Mouse (Mus musculus): ENCODE measurements around the gene Slc34a1.
"Not testable (repeated sequence)": the region's sequence is repeated elsewhere in the genome, so short reads cannot be mapped to it uniquely, and the experiment has no call there.

Gene Slc34a1

DNA sequence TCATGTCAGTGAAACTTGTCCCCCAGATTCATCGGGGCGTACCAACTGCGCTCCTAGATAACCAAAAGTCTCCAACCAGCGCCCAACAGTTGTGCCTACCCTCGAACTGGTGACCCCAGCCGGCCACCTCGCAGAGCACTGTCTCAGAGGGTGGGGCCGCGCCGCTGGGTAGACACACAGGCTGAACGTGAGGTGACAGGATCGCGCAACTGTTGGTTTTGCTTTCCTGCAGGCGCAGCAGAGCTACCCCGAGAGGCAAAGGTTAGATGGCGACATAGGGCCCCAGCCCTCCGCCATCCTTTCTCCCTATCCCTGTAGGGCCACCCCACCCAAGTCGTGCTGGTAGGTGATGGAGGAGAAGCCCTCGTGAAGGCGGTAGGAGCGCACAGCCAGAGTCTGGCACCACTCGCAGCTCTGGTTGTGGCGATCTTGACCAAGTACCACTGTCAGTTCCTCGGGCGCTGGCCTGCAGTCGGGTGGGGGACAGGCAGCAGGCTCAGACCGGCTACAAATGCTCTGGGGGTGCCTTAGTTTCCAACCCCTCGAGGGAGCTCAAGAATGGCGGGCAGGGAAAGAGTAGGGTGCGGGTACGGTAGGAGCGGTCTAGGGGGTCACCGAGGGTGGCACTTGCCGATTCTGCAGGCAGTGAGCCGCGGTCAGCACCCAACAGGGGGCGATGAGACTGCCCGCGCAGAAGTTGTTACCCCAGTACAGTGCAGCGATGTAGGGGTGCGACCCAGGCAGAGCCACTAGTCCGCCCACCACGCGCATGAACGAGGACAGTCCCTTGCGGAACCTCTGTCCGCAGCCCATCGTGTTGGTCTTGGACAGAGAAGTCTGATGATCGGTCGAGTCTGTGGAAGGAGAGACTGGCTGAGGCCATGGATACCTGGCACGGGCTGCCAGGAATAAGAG lies 22.3 kb downstream of the Slc34a1 start:
- ChIA-PET POLR2A (interaction anchor here in 3 of 4 experiments (0.5 to 2.3 kb wide), 11 partner anchors 8 to 223 kb away, joined by 3 to 11 read pairs (median 3); partner anchors contain the start of genes Grk6 (in 2 of the 3) and Prr7 (in 1 of the 3)), CTCF (interaction anchor here (0.5 to 4.9 kb wide), 20 partner anchors 9 to 358 kb away, joined by 3 to 40 read pairs (median 4); partner anchors contain the start of genes Grk6 (in 1 of the 4) and Prr7 (in 1 of the 4))

DNA sequence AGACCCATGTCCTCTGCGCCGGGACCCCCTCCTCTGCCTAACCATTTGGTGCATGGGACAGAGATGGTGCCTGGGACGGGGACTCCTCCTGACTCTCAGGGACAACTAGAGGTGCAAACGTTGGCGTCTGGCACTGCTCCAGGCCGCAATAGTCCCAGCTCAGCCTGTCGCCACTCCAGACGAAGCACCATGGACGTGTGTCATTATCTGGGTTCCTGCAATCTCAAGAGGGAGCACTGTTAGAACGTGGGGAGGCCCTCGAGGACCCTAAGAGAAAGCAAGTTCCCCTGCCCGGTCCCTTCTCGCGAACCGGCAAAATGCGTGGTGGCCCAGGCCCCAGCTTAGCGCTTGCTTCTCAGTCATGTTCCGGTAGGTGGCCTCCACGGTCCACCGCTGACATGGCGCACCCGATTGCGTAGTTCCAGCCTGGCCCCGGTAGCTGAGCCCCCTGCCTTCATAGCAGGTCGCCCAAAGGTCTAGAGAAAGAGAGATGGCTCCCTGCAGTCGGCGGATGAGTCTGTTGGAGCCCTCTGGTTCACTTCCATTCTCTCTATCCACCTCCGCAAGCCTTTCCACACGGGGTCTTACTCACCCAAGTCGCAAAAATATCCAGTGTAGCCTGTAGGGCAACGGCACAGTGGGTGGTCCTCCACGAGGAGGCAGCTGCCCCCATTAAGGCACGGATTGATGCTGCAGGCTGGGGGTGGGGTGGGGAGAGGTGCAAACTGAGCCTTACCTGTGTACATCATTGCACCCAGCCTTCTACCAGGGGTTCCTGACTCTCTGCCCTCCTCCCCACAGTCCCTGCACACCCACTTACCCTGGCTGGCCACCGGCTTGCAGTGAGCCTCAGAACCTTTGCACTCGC lies 23.2 kb downstream of the Slc34a1 start:
- CTCF ChIA-PET = interaction anchor here (0.5 to 4.9 kb wide), 18 partner anchors 16 to 359 kb away, joined by 3 to 40 read pairs (median 4); partner anchors contain the start of genes Grk6 (in 1 of the 4) and Prr7 (in 1 of the 4)
- POLR2A ChIA-PET = interaction anchor here in 3 of 4 experiments (1.0 to 2.3 kb wide), 7 partner anchors 13 to 51 kb away, joined by 3 to 11 read pairs (median 4); partner anchors contain the start of gene Grk6 (in 3 of the 3)

DNA sequence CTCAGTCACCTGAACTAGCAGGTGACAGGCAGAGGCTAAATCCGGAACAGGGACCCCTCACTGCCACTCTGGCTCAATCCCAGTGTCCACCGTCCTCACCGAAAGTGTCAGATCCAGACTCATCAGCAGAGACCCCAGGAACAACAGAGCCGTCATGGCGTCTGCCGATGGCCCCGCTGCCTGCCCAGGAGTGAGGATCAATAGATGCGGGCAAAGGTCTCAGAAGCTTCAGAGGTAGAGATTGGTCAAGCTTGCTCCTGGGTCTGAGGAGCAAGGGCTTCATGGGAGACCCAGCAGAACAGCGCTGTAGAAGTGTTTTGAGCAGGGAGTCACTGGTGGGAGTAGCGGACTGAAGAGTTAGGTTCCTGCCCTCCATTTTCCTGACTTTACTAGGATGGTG lies 28.6 kb downstream of the Slc34a1 start, which contains the start of gene F12:
F12 (minus strand) TSS at position 181 of the 400 bp plus-strand sequence.
- ChIA-PET CTCF (interaction anchor here in 1 of 4 experiments (1.9 kb wide), 1 partner anchor 9 kb away, joined by 6 read pairs; no protein-coding TSS in a partner anchor), POLR2A (interaction anchor here in 1 of 4 experiments (1.8 kb wide), 1 partner anchor 18 kb away, joined by 5 read pairs; the partner anchor contains the start of gene Grk6)

DNA sequence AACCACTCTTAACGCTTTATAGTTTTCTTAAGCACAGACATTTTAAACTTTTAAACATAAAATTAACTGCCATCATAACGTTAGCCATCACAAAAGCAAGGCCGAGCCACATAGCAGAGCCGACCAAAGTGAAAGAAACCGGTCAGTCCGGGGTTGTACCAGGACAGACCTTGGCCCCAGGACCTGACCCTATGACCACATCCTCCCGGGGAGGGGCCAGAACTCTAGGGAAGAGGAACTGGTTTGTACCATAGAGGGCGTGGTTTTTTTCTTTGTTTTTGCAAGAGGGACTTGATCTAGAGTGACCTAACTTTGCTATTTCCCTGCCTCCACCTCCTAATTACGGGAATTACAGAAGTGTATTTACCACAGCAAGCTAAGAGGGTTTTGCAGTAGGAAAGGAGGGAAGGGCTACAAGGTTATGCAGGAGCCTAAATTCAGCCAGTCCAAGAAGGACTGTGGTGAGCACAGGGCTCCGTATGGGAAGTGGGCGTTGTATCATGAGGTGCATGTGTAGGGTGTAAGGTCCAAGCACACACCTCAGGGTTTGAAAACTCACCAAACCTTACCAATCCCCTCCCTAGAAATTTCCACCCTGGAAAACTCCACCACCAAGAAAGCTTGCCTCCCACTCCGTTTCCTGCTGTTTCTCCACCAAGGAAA lies 31.4 kb downstream of the Slc34a1 start:
- POLR2A ChIA-PET = interaction anchor here in 2 of 4 experiments (0.8 to 2.3 kb wide), 8 partner anchors 10 to 264 kb away, joined by 3 to 10 read pairs (median 4); partner anchors contain the start of genes Grk6 (in 2 of the 2) and B230219D22Rik (in 1 of the 2)
- CTCF ChIA-PET = interaction anchor here in 1 of 4 experiments (1.0 kb wide), 1 partner anchor 11 kb away, joined by 4 read pairs; no protein-coding TSS in a partner anchor

DNA sequence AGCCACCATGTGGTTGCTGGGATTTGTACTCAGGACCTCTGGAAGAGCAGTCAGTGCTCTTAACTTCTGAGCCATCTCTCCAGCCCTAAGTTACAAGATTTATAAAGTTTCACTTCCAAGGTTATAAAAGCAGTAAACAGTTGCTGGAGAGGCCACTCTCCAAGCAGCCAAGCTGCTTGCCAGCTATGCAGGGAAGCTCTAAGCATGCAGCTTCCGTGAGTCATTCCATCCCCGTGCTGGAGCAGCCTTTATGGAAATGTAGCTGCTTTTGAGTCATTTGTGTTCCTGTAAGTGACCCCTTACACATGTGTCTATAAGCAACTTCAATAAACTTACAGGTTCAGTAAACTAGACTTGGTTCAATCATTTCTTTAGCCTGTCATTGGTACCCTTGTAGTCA lies 32.6 kb downstream of the Slc34a1 start:
- POLR2A ChIA-PET = interaction anchor here in 2 of 4 experiments (1.1 to 2.3 kb wide), 5 partner anchors 14 to 103 kb away, joined by 3 to 10 read pairs (median 4); partner anchors contain the start of gene Grk6 (in 2 of the 2)
- CTCF ChIA-PET = interaction anchor here in 1 of 4 experiments (0.6 kb wide), 1 partner anchor 48 kb away, joined by 7 read pairs; no protein-coding TSS in a partner anchor

DNA sequence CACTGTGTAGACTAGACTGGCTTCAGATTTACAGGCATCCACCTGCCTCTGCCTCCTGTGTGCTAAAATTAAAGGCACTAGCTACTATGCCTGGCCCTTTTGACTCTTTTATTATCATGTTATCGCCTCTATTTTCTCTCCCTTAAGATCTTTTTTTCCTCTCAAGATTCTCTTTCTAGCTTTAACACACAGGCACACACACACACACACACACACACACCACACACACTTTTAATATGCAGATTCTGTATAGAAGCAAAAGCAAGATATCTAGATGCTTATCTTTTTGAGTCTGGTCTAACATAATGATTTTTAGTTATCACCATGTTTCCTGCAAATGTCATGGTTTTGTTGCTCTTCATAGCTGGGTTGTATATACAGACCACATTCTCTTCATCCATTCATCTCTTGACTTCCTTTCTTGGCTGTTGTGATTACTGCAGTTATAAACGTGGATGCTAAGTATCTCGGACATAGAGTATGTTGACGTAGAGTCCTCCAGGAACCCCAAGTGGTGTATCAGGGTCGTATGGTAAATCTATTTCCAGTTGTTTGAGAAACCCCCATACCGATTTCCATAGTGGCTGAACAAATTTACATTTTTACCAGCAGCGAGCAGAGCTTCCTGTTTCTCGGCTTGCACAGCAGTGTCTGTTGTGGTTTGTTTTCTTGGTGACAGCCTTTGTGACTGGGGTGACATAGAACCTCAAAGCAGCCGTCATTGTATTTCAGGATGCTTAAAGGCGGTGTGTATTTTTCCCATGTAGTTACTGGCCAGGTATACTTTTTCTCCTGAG lies 34.1 kb downstream of the Slc34a1 start:
- ChIA-PET POLR2A (interaction anchor here in 2 of 4 experiments (0.7 to 2.1 kb wide), 3 partner anchors 10 to 13 kb away, joined by 3 to 9 read pairs (median 5); partner anchors contain the start of gene Grk6 (in 2 of the 2)), CTCF (interaction anchor here in 1 of 4 experiments (0.6 kb wide), 1 partner anchor 65 kb away, joined by 3 read pairs; no protein-coding TSS in a partner anchor)

DNA sequence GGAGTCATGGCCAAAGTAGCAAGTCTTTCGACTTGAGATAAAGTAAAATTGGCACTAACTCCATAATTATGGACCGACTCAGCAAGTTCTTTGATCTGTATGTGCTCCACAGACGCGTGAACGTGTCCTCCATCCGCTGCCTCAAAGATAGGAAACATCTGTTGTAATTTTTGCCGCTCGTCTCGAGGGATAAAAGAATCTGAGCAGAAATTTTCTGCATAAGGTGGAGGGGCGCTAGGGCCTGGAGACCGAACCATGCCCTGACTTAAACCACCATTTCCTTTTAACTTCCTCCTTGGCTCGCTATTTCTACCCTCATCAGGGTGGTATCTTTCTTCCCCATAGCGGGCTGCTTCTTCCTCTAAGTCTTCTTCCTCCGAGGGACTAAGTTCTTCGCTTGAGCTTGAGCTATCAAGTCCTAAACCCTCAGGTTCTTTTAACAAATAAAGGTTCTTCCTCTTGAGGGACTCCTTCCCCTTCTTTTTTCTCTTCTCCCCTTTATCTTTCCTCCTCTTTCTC lies 39.2 kb downstream of the Slc34a1 start:
- CTCF ChIA-PET = interaction anchor here in 1 of 4 experiments (0.7 kb wide), 1 partner anchor 256 kb away, joined by 3 read pairs; the partner anchor contains the start of gene B230219D22Rik
- POLR2A ChIA-PET = not testable (repeated sequence)

DNA sequence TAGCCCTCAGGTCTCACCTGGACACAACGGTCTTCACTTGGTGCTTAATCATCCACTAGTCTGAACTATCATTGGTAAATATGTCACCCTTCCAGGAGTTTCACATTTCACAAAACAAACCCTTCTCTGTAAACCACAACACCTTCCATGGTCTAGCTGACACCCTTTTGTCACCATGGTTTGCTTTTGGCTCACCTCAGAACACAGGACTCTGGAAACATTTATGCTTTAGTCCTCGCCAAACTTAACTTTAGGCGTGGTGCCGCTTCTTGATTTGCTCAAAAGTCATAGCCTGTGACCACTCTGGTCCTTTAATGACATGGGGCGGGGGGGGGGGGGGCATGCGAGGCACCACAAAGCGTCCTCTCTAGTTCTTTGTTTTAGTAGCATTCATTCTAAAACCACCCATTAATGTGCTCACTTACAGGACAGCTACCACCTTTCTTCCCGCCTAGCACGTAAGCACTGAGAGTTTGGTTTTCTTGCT lies 45.9 kb downstream of the Slc34a1 start:
- POLR2A ChIA-PET = interaction anchor here in 3 of 4 experiments (0.7 to 8.3 kb wide), 19 partner anchors 10 to 1422 kb away, joined by 3 to 74 read pairs (median 5); partner anchors contain the start of genes Mxd3 (in 2 of the 3), Prr7 (in 2 of the 3), Pfn3 (in 1 of the 3) and Simc1 (in 1 of the 3)
- CTCF ChIA-PET = interaction anchor here in 2 of 4 experiments (0.6 to 1.6 kb wide), 3 partner anchors 26 to 919 kb away, joined by 4 to 8 read pairs (median 5); no protein-coding TSS in a partner anchor

DNA sequence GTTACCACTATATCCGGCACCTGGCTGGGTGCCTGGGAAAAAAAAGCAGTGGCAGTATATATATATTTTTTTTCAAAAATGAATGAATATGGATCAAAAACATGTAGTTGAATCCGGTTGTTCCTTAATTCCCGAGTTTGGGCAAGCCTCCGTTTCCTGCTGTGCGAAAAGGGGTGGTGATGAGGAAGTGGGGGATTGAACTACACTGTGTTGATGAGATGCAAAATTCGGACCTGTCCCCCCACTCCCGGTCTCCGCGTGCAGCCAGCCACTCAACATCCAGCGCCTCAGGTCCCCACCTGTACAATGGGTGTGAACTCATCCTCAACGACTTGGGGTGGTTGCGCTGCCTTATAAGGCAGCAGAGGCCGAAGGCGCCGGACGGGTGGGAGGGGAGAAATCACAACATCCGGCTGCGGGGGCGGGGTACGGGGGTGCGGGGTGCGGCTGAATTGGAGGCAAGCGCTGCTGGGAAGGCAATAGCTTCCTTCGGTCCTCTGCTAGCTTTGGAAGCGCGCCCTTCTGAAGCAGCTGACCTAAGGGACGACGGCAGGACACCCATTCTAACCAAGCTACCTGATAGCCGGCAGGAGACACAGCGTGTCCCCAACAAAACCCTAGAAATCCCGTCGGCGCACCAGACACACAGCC lies 46.4 kb downstream of the Slc34a1 start:
- POLR2A ChIA-PET = interaction anchor here (0.6 to 8.3 kb wide), 71 partner anchors 9 to 1423 kb away, joined by 3 to 74 read pairs (median 4); partner anchors contain the start of genes Mxd3 (in 2 of the 4), Prr7 (in 2 of the 4), B230219D22Rik (in 1 of the 4) and Caml (in 1 of the 4)
- CTCF ChIA-PET = interaction anchor here in 3 of 4 experiments (0.5 to 1.6 kb wide), 18 partner anchors 17 to 919 kb away, joined by 3 to 10 read pairs (median 4); partner anchors contain the start of genes Ddx41 (in 1 of the 3), Mxd3 (in 1 of the 3) and Sncb (in 1 of the 3)

DNA sequence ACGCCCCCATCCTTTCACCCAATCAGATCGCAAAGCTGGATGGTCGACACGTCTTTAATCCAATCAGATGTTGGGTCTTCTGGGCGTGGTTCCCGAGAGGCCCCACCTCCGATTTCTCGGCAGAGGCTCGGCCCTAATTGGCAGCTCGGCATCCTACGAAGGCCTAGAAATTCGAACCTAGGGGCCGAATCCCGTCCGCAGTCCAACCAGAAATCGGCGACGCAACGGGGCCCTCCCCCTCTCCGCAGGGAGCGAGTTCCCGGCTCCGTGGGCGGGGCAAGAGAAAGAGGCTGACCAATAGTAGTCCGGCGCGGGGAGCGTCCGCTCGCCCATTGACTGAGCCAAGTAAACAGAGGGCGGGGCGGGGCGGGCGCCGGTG lies 46.9 kb downstream of the Slc34a1 start, which contains the start of gene Grk6:
Grk6 (plus strand) TSS at position 136 of the 379 bp plus-strand sequence.
- ChIA-PET POLR2A (interaction anchor here (0.6 to 8.3 kb wide), 65 partner anchors 9 to 989 kb away, joined by 3 to 74 read pairs (median 4); partner anchors contain the start of genes Mxd3 (in 2 of the 4), Prr7 (in 2 of the 4), B230219D22Rik (in 1 of the 4) and Caml (in 1 of the 4)), CTCF (interaction anchor here in 3 of 4 experiments (0.5 to 1.6 kb wide), 17 partner anchors 17 to 679 kb away, joined by 3 to 10 read pairs (median 3); partner anchors contain the start of genes Ddx41 (in 1 of the 3), Mxd3 (in 1 of the 3) and Sncb (in 1 of the 3))

DNA sequence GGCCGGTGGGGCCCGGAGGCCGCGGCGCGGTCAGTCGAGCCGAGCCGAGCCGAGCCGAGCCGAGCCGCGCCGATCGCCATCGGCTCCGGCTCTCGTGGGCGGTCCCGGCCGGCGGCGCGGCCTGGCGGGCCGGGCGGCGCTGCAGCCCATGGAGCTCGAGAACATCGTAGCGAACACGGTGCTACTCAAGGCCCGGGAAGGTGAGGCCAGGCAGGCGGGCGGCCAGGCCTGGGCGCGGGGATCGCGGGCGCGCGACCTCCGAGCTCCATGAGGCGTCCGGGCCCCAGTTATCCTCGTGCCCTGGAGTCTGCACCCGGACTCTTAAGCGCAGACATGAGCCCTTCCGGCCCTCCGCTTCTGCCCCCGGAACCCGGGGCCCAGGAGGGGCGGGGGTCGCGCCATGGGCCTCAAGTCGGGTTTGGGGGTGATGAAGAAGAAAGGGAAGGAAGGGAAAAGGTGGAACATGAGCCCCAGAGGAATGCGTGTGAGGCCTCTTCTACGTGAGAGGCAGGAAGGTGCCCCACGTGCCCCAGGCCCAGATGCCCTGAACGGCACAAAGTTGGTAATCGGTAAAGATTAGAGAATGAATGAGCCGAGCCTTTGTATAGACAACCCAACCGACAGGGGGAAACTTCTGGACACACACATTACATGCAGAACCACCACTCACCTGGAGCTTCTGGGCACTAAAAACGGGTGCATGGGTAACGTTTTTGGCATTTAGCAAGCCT lies 47.5 kb downstream of the Slc34a1 start:
- CTCF ChIA-PET = interaction anchor here in 3 of 4 experiments (0.5 to 1.6 kb wide), 10 partner anchors 16 to 182 kb away, joined by 3 to 10 read pairs (median 4); partner anchors contain the start of gene Ddx41 (in 1 of the 3)
- POLR2A ChIA-PET = interaction anchor here (0.6 to 8.3 kb wide), 66 partner anchors 8 to 988 kb away, joined by 3 to 74 read pairs (median 4); partner anchors contain the start of genes Prr7 (in 2 of the 4), B230219D22Rik (in 1 of the 4), Caml (in 1 of the 4) and Ddx41 (in 1 of the 4)

DNA sequence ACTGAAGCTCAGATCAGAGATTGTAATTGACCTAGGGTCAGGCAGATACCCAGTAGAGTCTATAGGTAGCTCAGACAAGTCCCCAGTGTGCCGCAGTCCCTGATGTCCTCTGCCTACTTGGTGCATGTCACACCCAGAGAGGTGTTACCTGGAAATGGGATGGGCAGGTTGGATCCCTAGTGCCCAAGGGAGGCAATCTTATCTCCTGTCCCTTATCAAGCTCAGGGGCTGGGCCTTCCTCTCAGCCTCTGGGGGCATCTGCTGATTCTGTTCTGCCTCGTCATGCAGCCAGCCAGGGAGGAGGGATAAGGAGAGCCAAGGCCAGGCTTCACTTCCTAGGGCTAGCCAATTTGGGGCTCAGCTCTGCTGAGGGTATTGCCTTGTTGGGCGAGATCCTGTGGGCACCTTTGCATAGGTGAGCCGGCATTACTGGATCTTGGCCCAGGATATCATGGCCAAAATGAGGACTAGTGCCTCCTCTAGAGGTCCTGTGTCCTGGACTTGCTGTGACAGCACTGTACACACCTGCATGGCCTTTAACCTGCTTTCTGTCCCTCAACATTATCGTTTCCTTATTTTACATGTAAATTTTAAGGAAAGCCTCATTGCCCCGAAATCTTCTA lies 48.6 kb downstream of the Slc34a1 start:
- ChIA-PET CTCF (interaction anchor here in 2 of 4 experiments (0.6 to 1.1 kb wide), 2 partner anchors 29 to 116 kb away, joined by 3 read pairs; no protein-coding TSS in a partner anchor), POLR2A (interaction anchor here in 2 of 4 experiments (0.6 to 8.3 kb wide), 13 partner anchors 13 to 176 kb away, joined by 3 to 74 read pairs (median 3); partner anchors contain the start of genes Caml (in 1 of the 2), Mxd3 (in 1 of the 2) and Prr7 (in 1 of the 2))

DNA sequence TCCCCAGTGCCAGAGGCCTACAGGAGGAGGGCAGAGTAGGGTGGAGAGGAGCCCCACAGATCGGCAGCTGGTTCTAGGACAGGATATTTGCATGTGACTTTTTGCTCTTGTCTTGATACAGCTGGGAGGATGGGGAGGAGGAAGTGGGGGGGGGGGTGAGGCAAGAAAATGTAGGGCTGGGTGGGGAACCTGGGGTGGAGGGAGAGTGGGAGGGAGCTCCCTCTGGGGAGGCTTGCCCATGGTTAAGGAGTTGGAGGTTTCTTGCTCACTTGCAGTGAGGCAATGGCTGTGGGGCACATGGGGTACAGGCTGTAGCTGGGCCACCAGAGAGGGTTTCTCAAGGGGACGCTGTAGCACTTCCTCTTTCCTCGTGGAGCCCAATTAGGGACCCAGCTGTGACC lies 49.6 kb downstream of the Slc34a1 start:
- POLR2A ChIA-PET = interaction anchor here in 2 of 4 experiments (0.5 to 8.3 kb wide), 10 partner anchors 13 to 145 kb away, joined by 3 to 74 read pairs (median 4); partner anchors contain the start of gene Prr7 (in 1 of the 2)
- CTCF ChIA-PET = interaction anchor here in 1 of 4 experiments (0.9 to 1.1 kb wide), 2 partner anchors 27 to 117 kb away, joined by 3 to 4 read pairs; no protein-coding TSS in a partner anchor
